Mouse (Mus musculus): Measurements from ENCODE around the gene Flt3.

DNA sequence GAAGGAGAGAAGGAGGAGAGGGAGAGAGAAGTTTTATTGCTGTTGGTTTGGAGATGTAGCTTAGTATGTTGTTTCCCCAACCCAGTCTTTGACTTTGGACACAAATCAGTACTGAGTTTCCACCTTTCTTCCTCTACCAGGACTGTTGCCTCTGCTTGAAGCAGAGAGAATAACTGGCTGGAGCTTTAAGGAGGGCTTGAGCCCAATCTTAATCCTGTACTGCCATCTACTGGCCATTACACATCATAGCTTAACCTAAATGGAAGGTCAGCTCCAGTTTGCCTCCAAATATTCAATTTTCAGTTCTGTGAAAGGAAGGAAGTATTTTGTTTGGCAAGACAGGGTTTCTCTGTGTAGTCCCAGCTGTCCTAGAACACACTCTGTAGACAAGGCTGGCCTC lies 80.6 kb downstream of the Flt3 start:
- TF ChIP-seq CTCF (IDR thresholded peaks at IDR 0.05; ENCODE audit: extremely low read depth, insufficient read length, insufficient replicate concordance, low read depth, low read length) (no peak), POLR2A (IDR thresholded peaks at IDR 0.05; ENCODE audit: low read depth, low read length) (no peak)
